Mouse (Mus musculus) ZHBTc4 (cell line): Measurements from ENCODE around the gene Camk1.
A peak's percentile ranks its signal among the peaks of the same experiment; 100 is the strongest.
"Not testable (repeated sequence)": the region's sequence is repeated elsewhere in the genome, so short reads cannot be mapped to it uniquely, and the experiment has no call there.

Experiments
- DNase-seq: peaks from one replicate; pipeline ENCODE4 v3.0.0-alpha.2; 2011; ENCODE audit warnings: low read depth, low spot score

The Camk1 gene

GRCm38 (mm10) chr6:113361476-113361875, 17.7 kb upstream of the Camk1 start:
- peak; percentile 72 for DNase-seq

- no peak for DNase-seq
Observed at GRCm38 (mm10) chr6:113353696-113354095, 9.9 kb upstream of the Camk1 start.

GRCm38 (mm10) chr6:113352820-113353219, 9.0 kb upstream of the Camk1 start:
- DNase-seq, result no peak

- DNase-seq, result no peak
Observed at GRCm38 (mm10) chr6:113351653-113352052, 7.9 kb upstream of the Camk1 start.

- peak; percentile 35 for DNase-seq
Observed at GRCm38 (mm10) chr6:113351161-113351560, 7.4 kb upstream of the Camk1 start.

GRCm38 (mm10) chr6:113350538-113350937, 6.8 kb upstream of the Camk1 start:
- DNase-seq, result peak; percentile 61

- no peak for DNase-seq
Observed at GRCm38 (mm10) chr6:113346897-113347296, 3.1 kb upstream of the Camk1 start.

GRCm38 (mm10) chr6:113344321-113344720, 537 bp upstream of the Camk1 start:
- DNase-seq, result no peak

- DNase-seq, result no peak
Observed at GRCm38 (mm10) chr6:113342297-113342696, 1.5 kb downstream of the Camk1 start.

GRCm38 (mm10) chr6:113341574-113341973, 2.2 kb downstream of the Camk1 start:
- DNase-seq, result no peak

- DNase-seq, result no peak
Observed at GRCm38 (mm10) chr6:113336852-113337620, 6.7 kb downstream of the Camk1 start.

GRCm38 (mm10) chr6:113334216-113334615, 9.6 kb downstream of the Camk1 start:
- DNase-seq, result no peak

- DNase-seq, result no peak
Observed at GRCm38 (mm10) chr6:113333137-113333950, 10.4 kb downstream of the Camk1 start.

GRCm38 (mm10) chr6:113332734-113333133, 11.1 kb downstream of the Camk1 start:
- DNase-seq, result not testable (repeated sequence)

GRCm38 (mm10) chr6:113331721-113332120, 12.1 kb downstream of the Camk1 start:
- no peak for DNase-seq

- DNase-seq, result peak; percentile 25
Observed at GRCm38 (mm10) chr6:113330547-113330946, 13.2 kb downstream of the Camk1 start.

GRCm38 (mm10) chr6:113329396-113329795, 14.4 kb downstream of the Camk1 start:
- DNase-seq, result no peak

- DNase-seq, result peak; percentile 99
Observed at GRCm38 (mm10) chr6:113326533-113327315, 17.1 kb downstream of the Camk1 start, which contains the start of gene Ogg1. Ogg1 (plus strand) TSS chr6:113326972.

- no peak for DNase-seq
Observed at GRCm38 (mm10) chr6:113315972-113316371, 27.8 kb downstream of the Camk1 start.

GRCm38 (mm10) chr6:113308141-113308540, 35.6 kb downstream of the Camk1 start:
- peak; percentile 35 for DNase-seq

- peak; percentile 82 for DNase-seq
Observed at GRCm38 (mm10) chr6:113307481-113308121, 36.2 kb downstream of the Camk1 start.
